Mouse (Mus musculus) lung, adult 2 months (tissue): Measurements from ENCODE around the gene Timm8a2.

ENCODE experiments used
- CTCF ChIP-seq: fragments of 200-500 bp; IDR thresholded peaks from 2 replicates; pipeline ENCODE4 v1.5.1; 2011; ENCODE audit warnings: mild to moderate bottlenecking, low read length, control low read depth; ENCODE audit not compliant: insufficient read depth
- POLR2A ChIP-seq: fragments of 200-500 bp; IDR thresholded peaks from 2 replicates; pipeline ENCODE4 v1.6.1; 2011; ENCODE audit warnings: low read depth, mild to moderate bottlenecking, control low read depth, low read length, borderline replicate concordance; ENCODE audit errors: extremely low read depth

- no peak for TF ChIP-seq POLR2A
- no peak for TF ChIP-seq CTCF
Measured at GRCm38 (mm10) chr14:122048816-122049215, 14.3 kb downstream of the Timm8a2 start.
